In the genomic region with DNA sequence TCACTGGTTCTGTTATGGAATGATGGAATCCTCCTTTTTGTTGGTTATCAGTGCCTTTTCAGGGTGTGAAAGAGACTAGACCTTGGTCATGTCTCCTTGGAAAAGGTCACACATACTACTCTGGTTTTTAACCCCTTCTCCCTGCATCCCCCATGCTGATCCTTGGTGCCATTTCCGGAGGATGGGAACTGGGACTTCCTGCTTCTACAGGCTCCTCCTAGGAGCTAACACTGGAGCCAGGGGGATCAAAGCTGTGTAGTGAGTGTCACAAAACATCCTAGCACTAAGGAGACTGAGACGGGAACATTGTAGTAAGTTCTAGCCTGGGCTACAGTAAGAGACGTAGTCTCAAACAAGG, we compare ENCODE assay signal across 9 mouse cellular contexts. TPM values are rescaled to one million over a fixed set of nuclear protein-coding genes. Genes with fewer than 3 reads are reported as not detected.
A peak's percentile ranks its signal among the peaks of the same experiment; 100 is the strongest.
DNase-seq lines count a peak whose midpoint lies in the region; ATAC-seq lines count a peak whose summit lies in the region.
"Had no signal": no experiment of that assay in that cellular context is flagged by ENCODE, and none has a peak within 500 bp of the region (broad histone marks: within the 10 kb centered on the region; RNA-seq: fewer than 3 reads in every experiment).

No protein-coding gene starts in this region.

- peak overlapping the region; percentile 12; the same call in 1 of the 2 replicates for H3K4me3 ChIP-seq in neural tube, embryonic 11.5 days (ENCODE audit: low read depth, low read length)
- H3K4me3 ChIP-seq in limb, embryonic 13.5 days, result peak overlapping the region; percentile 30
- peak overlapping the region; percentile 28 for H3K4me3 ChIP-seq in stomach, embryonic 15.5 days (replicated peaks)

- H3K27me3 ChIP-seq in neural tube, embryonic 11.5 days (ENCODE audit: control insufficient read depth, insufficient read depth, low read length), result no peaks in the 10 kb centered on the region
- H3K27me3 ChIP-seq in limb, embryonic 13.5 days, result 0 out of 2 replicates have a peak, but pooled peaks cover 4% of the 10 kb centered on the region
- H3K27me3 ChIP-seq in stomach, embryonic 15.5 days (replicated peaks), result no peaks in the 10 kb centered on the region; the same call in 1 of the 2 replicates

- no peaks in the 10 kb centered on the region for H3K4me1 ChIP-seq in neural tube, embryonic 11.5 days (ENCODE audit: control insufficient read depth, insufficient read depth, low read length)
- peaks cover 5% of the 10 kb centered on the region for H3K4me1 ChIP-seq in limb, embryonic 13.5 days
- H3K4me1 ChIP-seq in stomach, embryonic 15.5 days, result peaks cover 3% of the 10 kb centered on the region; the same call in 1 of the 2 replicates

- 6% methylated on average over 3 of the region's 3 CpGs for WGBS in neural tube, embryonic 11.5 days
- WGBS in limb, embryonic 13.5 days, result 5% methylated on average over 3 of the region's 3 CpGs
- 8% methylated on average over 3 of the region's 3 CpGs for WGBS in stomach, embryonic 15.5 days

- H3K27ac ChIP-seq in neural tube, embryonic 11.5 days (ENCODE audit: low read depth, low read length), result peak overlapping the region; percentile 96
- peak overlapping the region; percentile 93 for H3K27ac ChIP-seq in limb, embryonic 13.5 days
- H3K27ac ChIP-seq in stomach, embryonic 15.5 days, result peak overlapping the region; percentile 96

- no peaks in the 10 kb centered on the region for H3K9me3 ChIP-seq in neural tube, embryonic 11.5 days (ENCODE audit: control insufficient read depth, low read length)
- no peaks in the 10 kb centered on the region for H3K9me3 ChIP-seq in limb, embryonic 13.5 days
- H3K9me3 ChIP-seq in stomach, embryonic 15.5 days, result no peaks in the 10 kb centered on the region

- peak; percentile 48 for DNase-seq in cerebellum, adult 11-12 months
- DNase-seq in cerebellum, postnatal 36 days, result no peak
- DNase-seq in neural tube, embryonic 11.5 days (ENCODE audit: low spot score), result no peak
- DNase-seq in neural tube, embryonic 10.5 days (ENCODE audit: extremely low spot score, low spot score), result no peak
- DNase-seq in frontal cortex, adult 2 months (ENCODE audit: extremely low spot score in 1 of 2, low spot score in 1 of 2), result no peak
- no peak for DNase-seq in left cerebral cortex, adult 18-20 months (ENCODE audit: low spot score in 2 of 2)

- no peaks in the 10 kb centered on the region for H3K36me3 ChIP-seq in neural tube, embryonic 11.5 days (ENCODE audit: control insufficient read depth, insufficient read depth, low read length)
- no peaks in the 10 kb centered on the region for H3K36me3 ChIP-seq in limb, embryonic 13.5 days
- no peaks in the 10 kb centered on the region for H3K36me3 ChIP-seq in stomach, embryonic 15.5 days

- H3K4me2 ChIP-seq in neural tube, embryonic 11.5 days (ENCODE audit: low read depth), result peak overlapping the region; percentile 37
- peak overlapping the region; percentile 57 for H3K4me2 ChIP-seq in limb, embryonic 13.5 days (replicated peaks)
- H3K4me2 ChIP-seq in stomach, embryonic 15.5 days, result peak overlapping the region; percentile 53

- no peak for ATAC-seq in neural tube, embryonic 11.5 days (ENCODE audit: insufficient read depth, low FRiP score, low TSS enrichment)
- ATAC-seq in limb, embryonic 13.5 days (ENCODE audit: low FRiP score, low read depth), result peak; percentile 1; the same call in 1 of the 2 replicates
- peak; percentile 14 for ATAC-seq in stomach, embryonic 15.5 days (ENCODE audit: insufficient read depth, low FRiP score, low read depth)

- H3K9ac ChIP-seq in neural tube, embryonic 11.5 days (ENCODE audit: low read length), result peak overlapping the region; percentile 72
- peak overlapping the region; percentile 68; the same call in 1 of the 2 replicates for H3K9ac ChIP-seq in limb, embryonic 13.5 days
- H3K9ac ChIP-seq in stomach, embryonic 15.5 days, result no peak overlapping the region

RNA-seq across cellular contexts. Expression of gene Arl4d, which starts 7.8 kb away (rescaled TPM):
- polyA plus RNA-seq in neural tube, embryonic 11.5 days (2014; fragmentation: Nextera tagmentation; extraction: Ambion mirVana), result 23.9 and 29.5 TPM in 2 replicates
- polyA plus RNA-seq in limb, embryonic 13.5 days (2015; fragmentation: Nextera tagmentation; extraction: Ambion mirVana), result 2.0 and 2.2 TPM in 2 replicates
- 7.6 and 7.7 TPM in 2 replicates for polyA plus RNA-seq in stomach, embryonic 15.5 days (2015; fragmentation: Nextera tagmentation; extraction: Ambion mirVana)
- 26.6 and 38.8 TPM in 2 replicates for polyA plus RNA-seq in frontal cortex, adult 2 months (2012; rRNA removed)
- 10 to 100 TPM; 34.7 to 37.2 TPM for total RNA-seq in left cerebral cortex, adult 18-20 months (2021)

RNA-seq across cellular contexts. Expression of gene Rdm1, which starts 30.5 kb away (rescaled TPM):
- 24.1 and 30.7 TPM in 2 replicates for polyA plus RNA-seq in neural tube, embryonic 11.5 days (2014; fragmentation: Nextera tagmentation; extraction: Ambion mirVana)
- 42.6 and 47.4 TPM in 2 replicates for polyA plus RNA-seq in limb, embryonic 13.5 days (2015; fragmentation: Nextera tagmentation; extraction: Ambion mirVana)
- polyA plus RNA-seq in stomach, embryonic 15.5 days (2015; fragmentation: Nextera tagmentation; extraction: Ambion mirVana), result 37.6 and 39.6 TPM in 2 replicates
- 9.4 and 11.9 TPM in 2 replicates for polyA plus RNA-seq in frontal cortex, adult 2 months (2012; rRNA removed)
- total RNA-seq in left cerebral cortex, adult 18-20 months (2021), result 10 to 100 TPM in 1 of 2 experiments, 1 to 10 TPM in 1; 9.0 to 11.0 TPM

RNA-seq across cellular contexts. Expression of gene Gm11634, which starts 58.5 kb away (rescaled TPM):
- polyA plus RNA-seq in neural tube, embryonic 11.5 days (2014; fragmentation: Nextera tagmentation; extraction: Ambion mirVana), result not detected in 2 replicates
- polyA plus RNA-seq in limb, embryonic 13.5 days (2015; fragmentation: Nextera tagmentation; extraction: Ambion mirVana), result not detected in 2 replicates
- polyA plus RNA-seq in stomach, embryonic 15.5 days (2015; fragmentation: Nextera tagmentation; extraction: Ambion mirVana), result not detected in 2 replicates
- polyA plus RNA-seq in frontal cortex, adult 2 months (2012; rRNA removed), result not detected in 2 replicates
- total RNA-seq in left cerebral cortex, adult 18-20 months (2021), result not detected
- total RNA-seq: common myeloid progenitor, adult 5-6 weeks had no signal
